Mouse (Mus musculus): ENCODE data around the gene Raet1e.
"Not testable (repeated sequence)": the region's sequence is repeated elsewhere in the genome, so short reads cannot be mapped to it uniquely, and the experiment has no call there.

The Raet1e gene

DNA sequence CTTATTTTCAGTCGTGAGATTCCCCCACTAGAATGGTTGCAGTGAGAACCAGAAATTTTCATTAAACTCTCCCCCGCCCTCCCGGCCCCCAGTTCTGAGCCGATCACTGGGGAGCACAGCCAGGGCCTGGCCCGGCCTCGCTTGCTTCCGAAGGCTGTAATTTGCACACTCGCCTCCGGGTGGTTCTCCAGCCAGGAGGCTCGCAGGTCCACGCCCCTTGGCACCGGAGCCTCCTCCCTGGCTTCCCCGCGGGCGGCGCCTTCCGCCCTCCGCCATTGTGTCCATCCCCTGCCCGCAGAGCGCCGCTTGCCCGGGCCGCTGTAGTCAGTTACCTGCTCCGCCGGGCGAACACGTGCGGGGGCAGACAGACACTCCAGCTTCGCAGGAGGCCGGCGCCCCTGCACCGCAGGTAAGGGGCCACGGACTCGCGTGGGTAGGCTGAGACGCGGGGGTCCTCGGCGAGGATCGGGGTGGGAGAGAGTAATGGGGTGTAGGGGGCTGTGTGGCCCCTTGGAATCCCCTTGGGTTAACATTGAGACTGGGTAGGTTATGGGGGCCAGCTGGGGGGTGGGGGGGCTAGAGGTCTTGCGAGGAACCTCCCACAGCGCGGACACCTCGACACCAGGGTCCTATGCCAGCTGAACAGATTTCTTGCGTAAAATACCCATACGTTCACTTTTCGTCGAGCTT lies at the start of gene Raet1e, which contains the start of gene H60b:
Gene Raet1e, plus strand, starts transcription at position 260 of the 690 bp plus-strand sequence.
Gene H60b, plus strand, starts transcription at position 277 of the 690 bp plus-strand sequence.
- in situ Hi-C loops (cut with MboI, MseI), result not testable (repeated sequence)

DNA sequence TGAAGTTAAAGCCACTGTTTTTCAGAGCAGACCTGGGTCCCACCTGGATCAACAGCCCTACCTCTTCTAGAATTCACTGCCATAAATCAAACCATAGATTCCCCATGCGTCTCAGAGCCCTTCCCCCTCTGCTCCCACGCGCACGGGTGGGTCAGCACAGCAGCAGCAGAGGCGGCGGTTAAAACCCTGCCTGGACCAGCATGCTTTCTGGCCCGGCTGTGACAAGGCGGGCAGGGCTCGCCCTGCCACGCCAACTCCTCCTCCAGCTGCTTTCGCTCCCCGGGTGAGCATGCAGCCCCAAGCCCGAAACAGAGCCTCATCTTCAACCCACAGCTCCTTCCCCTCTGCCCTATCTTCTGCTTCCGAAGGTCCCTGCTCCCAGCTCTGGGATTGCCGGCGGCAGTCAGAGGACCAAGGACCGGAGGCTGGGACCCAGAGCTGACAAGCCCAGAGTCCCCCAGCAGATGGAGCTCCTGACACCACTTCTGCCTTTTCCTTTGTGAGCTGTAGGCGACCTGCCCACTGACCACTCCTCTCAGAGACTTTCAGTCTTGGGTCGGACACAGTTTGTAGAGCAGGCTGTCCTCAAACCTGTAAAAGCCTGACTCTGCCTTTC lies 17.6 kb upstream of the Raet1e start:
- in situ Hi-C loops (cut with MboI, MseI), result no loop called here

DNA sequence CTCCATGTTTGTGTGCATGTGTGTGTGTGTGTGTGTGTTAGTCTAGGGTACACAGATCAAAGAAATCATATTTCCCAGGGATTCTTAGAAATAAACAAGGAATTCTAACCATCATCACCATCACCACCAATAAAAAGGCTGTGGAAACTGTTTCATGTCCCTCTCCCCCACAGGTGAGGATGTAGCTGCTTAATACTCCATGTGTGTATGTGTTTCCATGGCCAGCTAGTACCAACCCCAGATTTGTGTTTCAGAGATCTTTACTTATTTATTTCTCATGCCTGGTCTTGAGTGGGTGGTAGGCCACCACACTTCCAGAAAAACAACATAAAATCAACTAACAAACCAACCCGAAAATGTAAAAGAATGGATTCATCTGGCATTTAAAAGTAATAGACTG lies 16.2 kb upstream of the Raet1e start:
- in situ Hi-C loops (cut with MboI, MseI), result not testable (repeated sequence)

DNA sequence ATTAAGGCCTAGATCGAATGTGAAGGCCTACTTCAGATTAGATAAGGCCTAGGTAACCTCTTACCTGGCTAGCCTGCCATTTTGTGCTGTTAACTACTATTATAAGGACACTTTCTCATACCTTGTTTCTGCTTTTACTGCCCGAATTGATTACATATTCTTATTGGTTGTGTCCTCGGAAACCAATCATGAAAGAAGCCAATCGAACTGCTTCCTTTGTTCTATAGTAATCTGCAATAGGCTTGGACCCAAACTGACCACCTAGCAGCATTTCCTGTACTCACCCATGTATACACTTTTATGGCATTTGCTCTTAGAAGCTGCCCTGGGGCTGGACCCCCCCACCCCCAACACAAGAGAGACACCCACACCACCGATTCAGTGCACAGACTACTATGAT lies 15.4 kb upstream of the Raet1e start:
- in situ Hi-C loops (cut with MboI, MseI), result no loop called here

DNA sequence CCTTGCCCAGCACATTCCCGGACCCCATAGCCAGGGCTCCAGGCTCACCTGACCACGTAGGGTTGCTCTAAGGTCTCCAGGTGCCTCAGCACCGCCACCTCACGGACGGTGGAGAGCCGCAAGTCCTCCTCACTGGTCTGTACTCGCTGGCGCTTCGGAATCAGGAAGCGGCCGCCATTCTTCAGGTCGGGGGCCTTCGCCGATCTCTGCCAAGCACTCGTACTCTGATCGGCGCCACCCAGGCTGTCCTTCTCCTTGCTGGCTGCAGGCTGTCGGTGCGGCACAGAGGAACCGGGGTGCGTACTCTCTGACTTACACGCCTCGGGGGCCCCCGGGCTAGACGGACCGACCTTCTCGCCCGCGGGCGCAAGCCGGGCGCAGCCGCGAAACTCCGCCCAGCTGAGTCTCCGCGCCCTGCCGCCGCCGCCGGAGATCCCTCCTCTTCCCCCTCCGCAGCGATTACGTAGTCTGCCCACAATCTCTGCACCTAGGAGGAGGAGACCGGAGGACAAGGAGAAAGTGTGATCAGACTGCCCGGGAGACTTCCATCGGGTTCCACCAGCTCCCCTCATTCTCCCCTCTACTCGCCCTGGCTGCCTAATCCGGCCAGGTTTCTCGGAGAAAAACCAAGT lies 9.8 kb upstream of the Raet1e start:
- in situ Hi-C loops (cut with MboI, MseI), result no loop called here

DNA sequence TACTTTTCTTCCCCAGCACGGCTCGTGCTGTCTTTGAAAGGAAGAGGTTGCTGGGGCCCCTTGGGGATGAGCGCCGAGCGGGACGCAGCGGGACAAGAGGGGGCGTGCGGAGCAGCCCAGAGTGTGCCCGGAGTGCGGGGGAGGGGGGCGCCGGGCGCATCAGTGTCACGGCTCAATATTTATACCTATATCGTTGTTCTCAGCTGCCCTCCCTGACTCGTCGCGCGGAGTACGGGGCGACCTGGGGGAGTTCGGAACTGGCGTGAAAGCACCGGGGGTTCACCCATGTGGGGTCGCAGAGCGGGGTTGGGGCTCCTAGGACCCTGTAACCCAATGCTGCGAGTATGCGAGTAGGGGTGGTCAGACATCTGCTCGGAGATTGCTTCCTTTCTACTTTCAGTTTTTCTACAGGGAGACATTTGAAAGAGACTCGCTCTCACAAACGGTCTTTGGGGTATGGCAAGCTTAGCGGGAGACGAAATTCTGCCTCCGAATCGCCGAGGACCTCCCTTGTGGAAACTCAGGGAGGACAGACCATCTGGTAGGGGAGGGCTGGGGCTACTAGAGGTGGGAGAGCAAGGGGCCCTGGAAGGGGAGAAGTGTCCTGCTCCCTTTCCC lies 9.2 kb upstream of the Raet1e start, which contains the start of gene E030030I06Rik:
Gene E030030I06Rik, minus strand, starts transcription at position 198 of the 618 bp plus-strand sequence.
- in situ Hi-C loops (cut with MboI, MseI), result no loop called here

DNA sequence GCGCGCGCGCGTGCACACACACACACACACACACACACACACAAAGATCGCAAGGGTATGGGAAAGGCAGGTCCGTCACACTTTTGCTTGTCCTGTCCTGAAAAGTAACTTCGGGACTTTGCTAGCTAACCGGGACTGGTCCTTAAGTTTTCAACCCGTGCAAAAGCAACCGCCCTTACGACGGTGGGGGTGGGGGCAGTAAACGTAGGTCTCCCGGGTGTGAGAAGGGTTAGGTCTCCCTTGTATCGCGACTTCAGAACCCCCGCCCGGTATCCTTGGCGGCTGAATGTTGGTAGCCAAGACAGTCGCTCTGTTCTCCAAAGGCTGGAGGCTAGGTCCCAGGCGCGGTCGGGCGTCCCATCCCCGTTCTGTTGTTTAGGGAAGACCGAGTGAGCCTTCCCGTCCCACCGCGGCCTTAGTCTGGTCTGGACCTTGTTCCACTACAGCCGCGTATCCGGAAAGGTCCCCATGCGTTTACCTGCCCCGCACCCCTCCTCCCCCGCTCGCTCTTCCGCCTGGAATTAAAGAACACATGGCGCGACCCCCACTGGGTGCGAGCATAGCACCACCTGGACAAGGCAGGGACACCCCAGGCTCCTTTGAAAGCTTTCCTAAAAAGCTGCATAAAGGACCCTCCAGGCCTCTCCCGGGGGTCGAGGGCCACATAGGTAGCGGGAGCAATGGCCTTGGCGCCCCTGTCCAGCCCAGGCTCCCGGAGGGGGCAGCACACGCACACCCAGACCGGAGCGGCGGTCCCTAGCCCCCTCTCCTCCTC lies 8.5 kb upstream of the Raet1e start:
- in situ Hi-C loops (cut with MboI, MseI), result no loop called here

DNA sequence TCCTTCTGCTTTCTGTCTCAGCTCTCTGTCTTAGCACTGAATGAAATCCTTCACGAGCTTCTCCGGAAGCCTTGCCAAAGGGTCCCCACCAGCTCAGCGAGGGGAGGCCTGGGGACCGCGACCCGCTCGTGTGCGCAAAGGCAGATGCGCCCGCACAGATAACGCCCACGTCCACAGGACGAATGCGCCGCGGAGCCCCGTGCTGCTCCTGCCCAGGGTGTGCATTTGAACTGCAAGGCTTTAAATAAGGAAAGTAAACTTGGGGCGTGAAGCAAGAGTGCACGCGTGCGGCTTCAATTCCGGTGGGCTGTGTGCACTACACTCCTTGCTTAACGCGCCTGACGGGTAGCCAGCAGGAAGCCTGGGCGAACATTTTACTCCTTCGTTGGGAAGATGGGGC lies 7.8 kb upstream of the Raet1e start:
- in situ Hi-C loops (cut with MboI, MseI), result no loop called here

DNA sequence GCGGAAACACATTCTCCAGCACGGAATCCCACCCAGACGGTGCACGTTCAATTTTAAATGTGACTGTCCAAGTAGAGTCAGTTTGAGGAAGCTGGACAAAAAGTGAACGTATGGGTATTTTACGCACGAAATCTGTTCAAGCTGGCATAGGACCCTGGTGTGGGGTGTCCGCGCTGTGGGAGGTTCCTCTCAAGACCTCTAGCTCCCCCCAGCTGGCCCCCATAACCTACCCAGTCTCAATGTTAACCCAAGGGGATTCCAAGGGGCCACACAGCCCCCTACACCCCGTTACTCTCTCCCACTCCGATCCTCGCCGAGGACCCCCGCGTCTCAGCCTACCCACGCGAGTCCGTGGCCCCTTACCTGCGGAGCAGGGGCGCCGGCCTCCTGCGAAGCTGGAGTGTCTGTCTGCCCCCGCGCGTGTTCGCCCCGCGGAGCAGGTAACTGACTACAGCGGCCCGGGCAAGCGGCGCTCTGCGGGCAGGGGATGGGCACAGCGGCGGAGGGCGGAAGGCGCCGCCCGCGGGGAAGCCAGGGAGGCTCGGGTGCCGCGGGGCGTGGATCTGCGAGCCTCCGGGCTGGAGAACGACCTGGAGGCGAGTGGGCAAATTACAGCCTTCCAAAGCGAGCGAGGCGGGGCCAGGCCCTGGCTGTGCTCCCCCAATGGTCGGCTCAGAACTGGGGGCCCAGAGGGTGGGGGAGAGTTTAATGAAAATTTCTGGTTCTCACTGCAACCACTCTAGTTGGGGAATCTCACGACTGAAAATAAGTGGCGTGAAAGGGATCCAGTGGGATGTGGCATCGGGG lies 7.1 kb upstream of the Raet1e start:
- in situ Hi-C loops (cut with MboI, MseI), result not testable (repeated sequence)

DNA sequence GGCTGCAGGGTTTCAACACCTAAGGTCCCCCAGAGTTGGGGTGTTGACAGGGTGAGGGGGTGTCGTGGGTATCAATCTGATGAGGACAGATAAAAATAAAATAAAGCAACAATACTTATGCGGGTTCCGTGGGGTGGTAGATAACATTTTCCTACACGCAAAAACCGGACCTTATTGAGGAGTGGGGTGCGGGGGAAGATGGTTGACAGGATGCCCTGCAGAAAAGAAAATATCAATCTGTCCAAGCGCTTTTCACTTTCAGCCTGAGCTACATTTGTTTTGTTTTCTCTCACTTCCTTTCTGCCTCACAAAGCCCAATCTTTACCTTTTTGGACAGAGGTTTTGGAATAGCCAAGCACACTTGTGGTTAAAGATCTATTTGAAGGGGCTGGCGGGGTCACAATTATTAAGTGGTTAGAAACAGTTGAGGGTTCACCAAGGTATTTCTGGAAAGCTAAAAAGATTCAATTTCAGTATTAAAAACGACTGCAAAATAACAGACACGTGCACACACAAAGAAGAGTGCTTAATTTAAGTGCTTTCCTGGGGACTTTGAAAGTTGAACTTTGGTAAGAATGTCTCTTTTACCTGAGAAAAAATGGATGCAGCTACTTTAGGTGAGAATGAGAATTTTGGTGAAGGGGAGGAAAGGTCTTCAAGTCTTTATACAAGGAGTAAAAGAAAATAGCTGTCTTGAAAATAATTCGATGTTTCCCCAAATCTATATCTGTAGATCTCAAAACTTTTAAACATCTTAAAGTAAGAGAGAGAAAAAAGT lies 6.3 kb upstream of the Raet1e start:
- in situ Hi-C loops (cut with MboI, MseI), result not testable (repeated sequence)

DNA sequence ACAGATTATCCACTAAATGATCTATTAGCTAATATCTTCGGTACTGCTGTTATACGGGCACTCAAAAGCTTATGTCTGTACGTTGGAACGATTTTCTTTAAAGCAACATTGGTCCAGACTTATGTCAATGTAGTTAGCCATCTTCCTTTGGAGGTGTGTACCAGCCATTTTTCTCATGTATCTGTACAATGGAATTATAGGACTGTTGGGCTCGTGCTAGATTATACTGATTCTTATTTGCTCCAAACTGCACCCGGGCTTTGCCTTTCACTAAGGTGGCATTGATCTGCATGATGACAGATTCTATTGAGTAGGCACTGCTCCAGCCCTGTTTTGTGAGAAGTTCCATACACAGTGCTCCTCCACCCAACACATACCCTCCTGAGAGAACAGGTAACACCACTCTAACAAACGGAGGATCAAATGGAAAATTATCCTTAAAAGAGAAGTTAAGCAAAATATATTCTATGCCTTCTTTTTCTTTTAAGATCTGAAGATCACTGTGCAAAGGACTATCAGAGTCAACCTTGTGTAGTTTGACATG lies 5.2 kb upstream of the Raet1e start:
- in situ Hi-C loops (cut with MboI, MseI), result not testable (repeated sequence)

DNA sequence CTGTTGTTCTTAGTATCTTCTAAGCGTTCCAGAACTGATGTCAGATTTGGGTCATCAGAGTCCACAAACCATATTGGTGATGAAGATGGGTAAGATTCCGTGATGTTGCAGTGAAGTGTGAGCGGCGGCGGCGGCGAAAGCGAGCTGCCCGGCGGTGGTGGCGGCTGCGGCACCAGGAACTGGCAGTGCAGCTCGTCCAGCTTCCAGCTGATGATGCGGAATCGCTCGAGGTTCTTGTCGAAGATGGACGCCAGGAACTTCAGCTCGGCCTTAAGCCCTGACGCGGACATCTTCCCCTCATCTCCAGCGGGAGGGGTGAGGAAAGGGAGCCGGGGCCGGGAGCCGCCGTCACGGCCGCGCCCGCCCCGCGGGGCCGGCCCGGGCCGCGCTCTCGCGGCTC lies 4.2 kb upstream of the Raet1e start:
- in situ Hi-C loops (cut with MboI, MseI), result not testable (repeated sequence)

DNA sequence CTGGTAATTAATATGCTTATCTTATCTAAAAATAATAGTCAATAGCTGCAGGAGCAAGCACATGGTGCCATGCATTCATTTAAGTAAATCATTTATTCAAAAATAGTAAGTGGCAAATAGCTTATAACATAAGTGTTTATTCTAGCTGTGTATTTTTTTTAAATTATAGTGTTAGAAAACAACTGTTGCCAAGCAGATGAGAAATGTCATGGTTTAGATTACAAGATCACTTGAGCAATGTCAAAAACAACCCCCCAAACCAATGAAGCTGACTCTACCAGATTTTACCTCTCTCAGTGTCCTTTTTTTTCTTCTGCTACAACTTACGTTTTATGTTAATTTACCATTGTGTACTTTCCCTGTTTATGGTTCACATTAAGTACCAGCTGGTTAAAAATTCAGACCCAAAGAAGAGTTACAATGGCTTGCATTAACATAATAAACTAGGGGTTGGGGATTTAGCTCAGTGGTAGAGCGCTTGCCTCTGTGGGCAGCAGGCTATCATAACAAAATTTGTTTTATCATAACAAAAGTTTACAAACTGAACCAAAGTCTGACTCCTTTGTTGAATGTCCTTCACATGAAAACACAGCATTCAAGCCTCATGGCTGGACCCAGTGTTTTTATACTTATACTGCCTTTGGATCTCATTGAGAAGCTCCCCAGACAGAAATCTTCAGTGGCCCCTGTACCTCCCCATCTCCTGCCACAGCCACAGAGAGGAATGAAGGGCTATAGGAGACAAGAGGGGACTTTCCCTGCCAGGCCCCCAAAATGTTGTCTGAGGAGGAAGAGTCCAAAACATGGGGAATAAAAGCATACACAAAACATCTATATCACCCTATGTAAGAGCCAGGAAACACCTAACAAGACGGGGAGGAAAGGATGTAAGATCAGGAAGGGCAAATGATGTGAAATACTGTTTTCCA lies 3.2 kb upstream of the Raet1e start:
- in situ Hi-C loops (cut with MboI, MseI), result no loop called here

DNA sequence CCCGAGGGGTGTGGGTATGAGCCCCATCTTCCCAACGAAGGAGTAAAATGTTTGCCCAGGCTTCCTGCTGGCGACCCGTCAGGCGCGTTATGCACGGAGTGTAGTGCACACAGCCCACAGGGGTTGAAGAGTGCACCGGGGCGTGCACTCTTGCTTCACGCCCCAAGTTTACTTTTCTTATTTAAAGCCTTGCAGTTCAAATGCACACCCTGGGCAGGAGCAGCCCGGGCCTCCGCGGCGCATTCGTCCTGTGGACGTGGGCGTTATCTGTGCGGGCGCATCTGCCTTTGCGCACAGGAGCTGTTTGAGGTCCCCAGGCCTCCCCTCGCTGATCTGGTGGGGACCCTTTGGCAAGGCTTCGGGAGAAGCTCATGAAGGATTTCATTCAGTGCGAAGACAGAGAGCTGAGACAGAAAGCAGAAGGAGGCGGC lies 777 bp downstream of the Raet1e start:
- in situ Hi-C loops (cut with MboI, MseI), result no loop called here

DNA sequence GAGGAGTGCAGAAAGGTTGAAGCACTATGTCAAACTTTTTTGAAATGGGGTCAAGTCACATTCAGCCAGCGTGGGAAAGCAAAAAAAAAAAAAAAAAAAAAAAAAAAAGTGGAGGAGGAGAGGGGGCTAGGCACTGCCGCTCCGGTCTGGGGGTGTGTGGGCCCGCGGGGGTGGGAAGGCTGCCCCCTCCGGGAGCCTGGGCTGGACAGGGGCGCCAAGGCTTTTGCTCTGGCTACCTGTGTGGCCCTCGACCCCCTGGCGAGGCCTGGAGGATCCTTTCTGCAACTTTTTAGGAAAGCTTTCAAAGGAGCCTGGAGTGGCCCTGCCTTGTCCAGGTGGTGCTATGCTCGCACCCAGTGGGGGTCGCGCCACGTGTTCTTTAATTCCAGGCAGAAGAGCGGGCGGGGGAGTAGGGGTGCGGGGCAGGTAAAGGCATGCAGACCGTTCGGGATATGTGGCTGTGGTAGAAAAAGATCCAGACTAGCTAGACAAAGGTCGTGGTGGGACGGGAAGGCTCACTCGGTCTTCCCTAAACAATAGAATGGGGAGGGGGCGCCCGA lies 1.3 kb downstream of the Raet1e start:
- in situ Hi-C loops (cut with MboI, MseI), result no loop called here

DNA sequence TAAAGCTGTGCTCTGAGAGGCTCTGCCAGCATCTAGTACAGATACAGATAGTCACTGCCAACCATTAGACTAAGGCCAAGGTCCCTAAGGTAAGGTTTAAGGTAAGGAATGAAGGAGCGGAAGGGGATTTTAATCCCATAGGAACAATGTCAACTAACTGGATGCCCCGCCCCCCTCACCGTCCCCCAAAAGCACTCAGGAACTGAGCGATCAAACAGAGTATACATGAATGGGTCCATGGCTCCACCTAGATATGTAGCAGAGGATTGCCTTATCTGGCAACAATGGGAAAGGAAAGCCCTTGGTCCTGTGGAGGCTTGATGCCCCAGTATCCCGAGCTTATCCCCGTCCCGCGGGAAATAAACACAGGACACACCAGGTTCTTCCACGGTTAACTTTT lies 4.9 kb downstream of the Raet1e start:
- in situ Hi-C loops (cut with MboI, MseI), result not testable (repeated sequence)

DNA sequence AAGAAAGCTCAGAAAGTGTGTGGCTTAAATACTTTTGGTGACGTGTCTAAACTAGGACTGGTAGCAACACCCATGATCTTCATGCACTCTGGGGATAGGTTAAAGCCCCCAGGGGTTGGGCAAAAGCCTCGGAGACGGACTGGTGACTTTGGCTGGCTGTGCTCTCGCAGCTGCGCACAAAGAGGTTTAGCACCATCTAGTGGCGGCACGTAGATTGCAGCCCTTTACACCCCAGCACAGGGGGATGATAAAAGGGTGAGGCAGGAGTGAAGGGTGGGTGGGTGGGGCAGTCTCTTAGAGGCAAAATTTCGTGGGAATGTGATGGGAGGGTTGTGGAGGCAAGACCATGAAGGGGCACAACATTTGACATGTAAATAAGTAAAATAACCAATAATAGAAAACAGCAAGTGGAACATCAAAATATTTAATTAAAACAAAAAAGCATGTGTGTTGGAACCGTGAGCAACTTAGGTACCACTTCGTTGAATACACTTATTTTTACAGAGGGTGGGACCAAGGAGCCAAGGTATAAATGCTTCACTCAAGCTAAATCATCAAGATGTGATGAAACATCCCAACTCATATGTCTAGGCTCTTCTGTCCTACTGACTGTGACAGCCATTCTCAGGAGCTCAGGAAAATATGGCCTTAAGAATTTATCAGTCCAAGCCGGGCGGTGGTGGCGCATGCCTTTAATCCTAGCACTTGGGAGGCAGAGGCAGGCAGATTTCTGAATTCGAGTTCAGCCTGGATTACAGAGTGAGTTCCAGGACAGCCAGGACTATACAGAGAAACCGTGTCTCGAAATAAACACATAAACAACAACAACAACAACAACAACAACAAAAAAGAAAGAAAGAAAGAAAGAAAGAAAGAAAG lies 5.6 kb downstream of the Raet1e start:
- in situ Hi-C loops (cut with MboI, MseI), result not testable (repeated sequence)
